ENCODE assay signal across 7 mouse cellular contexts in genomic region chr14:52303517-52303916, GRCm38 (mm10). TPM values are rescaled to one million over a fixed set of nuclear protein-coding genes. Genes with fewer than 3 reads are reported as not detected.
DNase-seq lines count a peak whose midpoint lies in the region; ATAC-seq and TF ChIP-seq lines count a peak whose summit lies in the region.
"Not testable (repeated sequence)": the region's sequence is repeated elsewhere in the genome, so short reads cannot be mapped to it uniquely, and the experiment has no call there.

No protein-coding gene starts in this region.

- 90% methylated on average over 3 of the region's 3 CpGs for WGBS in embryonic facial prominence, embryonic 10.5 days
- 88% methylated on average over 3 of the region's 3 CpGs for WGBS in forebrain, postnatal 0 days
- 89% methylated on average over 3 of the region's 3 CpGs for WGBS in hindbrain, embryonic 15.5 days
- 86% methylated on average over 3 of the region's 3 CpGs for WGBS in liver, embryonic 13.5 days (ENCODE audit: insufficient replicate concordance)
- 86% methylated on average over 3 of the region's 3 CpGs for WGBS in midbrain, embryonic 12.5 days
- 92% methylated on average over 3 of the region's 3 CpGs for WGBS in neural tube, embryonic 12.5 days

- not testable (repeated sequence) for H3K27me3 ChIP-seq in embryonic facial prominence, embryonic 10.5 days (replicated peaks; ENCODE audit: low read depth, poor library complexity, severe bottlenecking); forebrain, postnatal 0 days (ENCODE audit: insufficient read depth, low read length); hindbrain, embryonic 15.5 days; liver, embryonic 13.5 days; midbrain, embryonic 12.5 days; neural tube, embryonic 12.5 days (replicated peaks)

- not testable (repeated sequence) for H3K9me3 ChIP-seq in embryonic facial prominence, embryonic 10.5 days; forebrain, postnatal 0 days (ENCODE audit: low read length); hindbrain, embryonic 15.5 days; liver, embryonic 13.5 days (replicated peaks); midbrain, embryonic 12.5 days; neural tube, embryonic 12.5 days

- not testable (repeated sequence) for H3K27ac ChIP-seq in embryonic facial prominence, embryonic 10.5 days (replicated peaks); forebrain, postnatal 0 days (ENCODE audit: low read depth, low read length); hindbrain, embryonic 15.5 days (replicated peaks); layer of hippocampus, adult 2 months; liver, embryonic 13.5 days; midbrain, embryonic 12.5 days (replicated peaks); neural tube, embryonic 12.5 days

- H3K9ac ChIP-seq in forebrain, postnatal 0 days; hindbrain, embryonic 15.5 days; liver, embryonic 13.5 days; midbrain, embryonic 12.5 days (replicated peaks); neural tube, embryonic 12.5 days: not testable (repeated sequence)

- H3K4me2 ChIP-seq in forebrain, postnatal 0 days (ENCODE audit: low read depth) = peak overlapping the region; percentile 71; the same call in 1 of the 2 replicates
- peak overlapping the region; percentile 69 for H3K4me2 ChIP-seq in hindbrain, embryonic 15.5 days
- peak overlapping the region; percentile 88 for H3K4me2 ChIP-seq in liver, embryonic 13.5 days
- peak overlapping the region; percentile 67; the same call in 1 of the 2 replicates for H3K4me2 ChIP-seq in midbrain, embryonic 12.5 days (replicated peaks)
- peak overlapping the region; percentile 59 for H3K4me2 ChIP-seq in neural tube, embryonic 12.5 days (replicated peaks)

- TF ChIP-seq CTCF in forebrain, postnatal 0 days (IDR thresholded peaks at IDR 0.05; ENCODE audit: low read depth) = not testable (repeated sequence)
- peak; percentile 41 for TF ChIP-seq CTCF in layer of hippocampus, adult 2 months (conservative IDR thresholded peaks at IDR 0.05)

- H3K4me3 ChIP-seq in embryonic facial prominence, embryonic 10.5 days = 0 out of 2 replicates have a peak overlapping the region, but pooled peaks have one; percentile 77
- not testable (repeated sequence) for H3K4me3 ChIP-seq in forebrain, postnatal 0 days (ENCODE audit: low read depth, low read length); midbrain, embryonic 12.5 days; neural tube, embryonic 12.5 days
- peak overlapping the region; percentile 79; the same call in 1 of the 2 replicates for H3K4me3 ChIP-seq in hindbrain, embryonic 15.5 days
- H3K4me3 ChIP-seq in layer of hippocampus, adult 2 months = peak overlapping the region; percentile 64; the same call in 1 of the 2 replicates
- peak overlapping the region; percentile 80; the same call in 1 of the 2 replicates for H3K4me3 ChIP-seq in liver, embryonic 13.5 days (replicated peaks)

- not testable (repeated sequence) for DNase-seq in embryonic facial prominence, embryonic 10.5 days (ENCODE audit: low spot score); forebrain, postnatal 0 days; layer of hippocampus, adult 2 months (ENCODE audit: low spot score in 2 of 2); liver, embryonic 13.5 days

- ATAC-seq in forebrain, postnatal 0 days; hindbrain, embryonic 15.5 days (ENCODE audit: low FRiP score, low read depth); liver, embryonic 13.5 days (ENCODE audit: low read depth); midbrain, embryonic 12.5 days (ENCODE audit: low FRiP score, low read depth); neural tube, embryonic 12.5 days (ENCODE audit: low FRiP score, low read depth): not testable (repeated sequence)

- H3K36me3 ChIP-seq in embryonic facial prominence, embryonic 10.5 days (replicated peaks) = peaks cover 24% of the 10 kb centered on the region
- peaks cover 18% of the 10 kb centered on the region for H3K36me3 ChIP-seq in forebrain, postnatal 0 days (ENCODE audit: insufficient read depth)
- peaks cover 18% of the 10 kb centered on the region for H3K36me3 ChIP-seq in hindbrain, embryonic 15.5 days
- peaks cover 19% of the 10 kb centered on the region for H3K36me3 ChIP-seq in liver, embryonic 13.5 days
- H3K36me3 ChIP-seq in midbrain, embryonic 12.5 days = peaks cover 18% of the 10 kb centered on the region
- peaks cover 17% of the 10 kb centered on the region for H3K36me3 ChIP-seq in neural tube, embryonic 12.5 days

- not testable (repeated sequence) for H3K4me1 ChIP-seq in embryonic facial prominence, embryonic 10.5 days; forebrain, postnatal 0 days (ENCODE audit: insufficient read depth); midbrain, embryonic 12.5 days; neural tube, embryonic 12.5 days
- peaks cover 13% of the 10 kb centered on the region for H3K4me1 ChIP-seq in hindbrain, embryonic 15.5 days (replicated peaks)
- H3K4me1 ChIP-seq in liver, embryonic 13.5 days (replicated peaks) = peaks cover 43% of the 10 kb centered on the region

RNA-seq across cellular contexts. Expression of gene Mettl3, which starts 1.4 kb away (rescaled TPM):
- 55.4 and 64.0 TPM in 2 replicates for polyA plus RNA-seq in embryonic facial prominence, embryonic 10.5 days (2016; fragmentation: Nextera tagmentation; extraction: Ambion mirVana)
- 22.7 and 25.6 TPM in 2 replicates for total RNA-seq in forebrain, postnatal 0 days (2014; rRNA removed)
- 16.9 and 24.0 TPM in 2 replicates for polyA plus RNA-seq in forebrain, postnatal 0 days (2015; fragmentation: Nextera tagmentation; extraction: Ambion mirVana)
- 46.0 and 49.5 TPM in 2 replicates for polyA plus RNA-seq in hindbrain, embryonic 15.5 days (2015; fragmentation: Nextera tagmentation; extraction: Ambion mirVana)
- 10 to 100 TPM; 43.7 to 47.9 TPM for total RNA-seq in layer of hippocampus, adult 2 months (2021)
- 20.6 and 21.9 TPM in 2 replicates for polyA plus RNA-seq in liver, embryonic 13.5 days (2015; fragmentation: Nextera tagmentation; extraction: Ambion mirVana)
- polyA plus RNA-seq in midbrain, embryonic 12.5 days (2016; fragmentation: Nextera tagmentation; extraction: Ambion mirVana) = 58.8 and 62.1 TPM in 2 replicates
- polyA plus RNA-seq in neural tube, embryonic 12.5 days (2016; fragmentation: Nextera tagmentation; extraction: Ambion mirVana) = 58.7 and 58.8 TPM in 2 replicates

RNA-seq across cellular contexts. Expression of gene Rab2b, which starts 24.2 kb away (rescaled TPM):
- polyA plus RNA-seq in embryonic facial prominence, embryonic 10.5 days (2016; fragmentation: Nextera tagmentation; extraction: Ambion mirVana) = 22.7 and 25.8 TPM in 2 replicates
- total RNA-seq in forebrain, postnatal 0 days (2014; rRNA removed) = 43.3 and 55.0 TPM in 2 replicates
- polyA plus RNA-seq in forebrain, postnatal 0 days (2015; fragmentation: Nextera tagmentation; extraction: Ambion mirVana) = 36.5 and 46.2 TPM in 2 replicates
- 54.5 and 59.0 TPM in 2 replicates for polyA plus RNA-seq in hindbrain, embryonic 15.5 days (2015; fragmentation: Nextera tagmentation; extraction: Ambion mirVana)
- 10 to 100 TPM; 35.4 to 36.2 TPM for total RNA-seq in layer of hippocampus, adult 2 months (2021)
- 2.6 and 3.0 TPM in 2 replicates for polyA plus RNA-seq in liver, embryonic 13.5 days (2015; fragmentation: Nextera tagmentation; extraction: Ambion mirVana)
- polyA plus RNA-seq in midbrain, embryonic 12.5 days (2016; fragmentation: Nextera tagmentation; extraction: Ambion mirVana) = 38.5 and 45.8 TPM in 2 replicates
- polyA plus RNA-seq in neural tube, embryonic 12.5 days (2016; fragmentation: Nextera tagmentation; extraction: Ambion mirVana) = 43.7 and 52.9 TPM in 2 replicates

RNA-seq across cellular contexts. Expression of gene Tox4, which starts 24.6 kb away (rescaled TPM):
- polyA plus RNA-seq in embryonic facial prominence, embryonic 10.5 days (2016; fragmentation: Nextera tagmentation; extraction: Ambion mirVana) = 53.5 and 60.7 TPM in 2 replicates
- 54.2 and 56.6 TPM in 2 replicates for total RNA-seq in forebrain, postnatal 0 days (2014; rRNA removed)
- polyA plus RNA-seq in forebrain, postnatal 0 days (2015; fragmentation: Nextera tagmentation; extraction: Ambion mirVana) = 46.0 and 48.7 TPM in 2 replicates
- polyA plus RNA-seq in hindbrain, embryonic 15.5 days (2015; fragmentation: Nextera tagmentation; extraction: Ambion mirVana) = 52.2 and 54.0 TPM in 2 replicates
- 10 to 100 TPM; 63.9 to 66.0 TPM for total RNA-seq in layer of hippocampus, adult 2 months (2021)
- 19.8 and 20.5 TPM in 2 replicates for polyA plus RNA-seq in liver, embryonic 13.5 days (2015; fragmentation: Nextera tagmentation; extraction: Ambion mirVana)
- 53.0 and 54.2 TPM in 2 replicates for polyA plus RNA-seq in midbrain, embryonic 12.5 days (2016; fragmentation: Nextera tagmentation; extraction: Ambion mirVana)
- 51.8 and 56.6 TPM in 2 replicates for polyA plus RNA-seq in neural tube, embryonic 12.5 days (2016; fragmentation: Nextera tagmentation; extraction: Ambion mirVana)

RNA-seq across cellular contexts. Expression of gene Sall2, which starts 25.0 kb away (rescaled TPM):
- polyA plus RNA-seq in embryonic facial prominence, embryonic 10.5 days (2016; fragmentation: Nextera tagmentation; extraction: Ambion mirVana) = 50.3 and 51.9 TPM in 2 replicates
- total RNA-seq in forebrain, postnatal 0 days (2014; rRNA removed) = 51.2 and 71.7 TPM in 2 replicates
- polyA plus RNA-seq in forebrain, postnatal 0 days (2015; fragmentation: Nextera tagmentation; extraction: Ambion mirVana) = 23.0 and 29.2 TPM in 2 replicates
- 41.6 and 45.9 TPM in 2 replicates for polyA plus RNA-seq in hindbrain, embryonic 15.5 days (2015; fragmentation: Nextera tagmentation; extraction: Ambion mirVana)
- 10 to 100 TPM; 44.5 to 45.3 TPM for total RNA-seq in layer of hippocampus, adult 2 months (2021)
- polyA plus RNA-seq in liver, embryonic 13.5 days (2015; fragmentation: Nextera tagmentation; extraction: Ambion mirVana) = 1.2 and 1.5 TPM in 2 replicates
- 70.3 and 77.6 TPM in 2 replicates for polyA plus RNA-seq in midbrain, embryonic 12.5 days (2016; fragmentation: Nextera tagmentation; extraction: Ambion mirVana)
- 55.8 and 57.3 TPM in 2 replicates for polyA plus RNA-seq in neural tube, embryonic 12.5 days (2016; fragmentation: Nextera tagmentation; extraction: Ambion mirVana)

RNA-seq across cellular contexts. Expression of gene Chd8, which starts 45.9 kb away (rescaled TPM):
- 51.2 and 51.7 TPM in 2 replicates for polyA plus RNA-seq in embryonic facial prominence, embryonic 10.5 days (2016; fragmentation: Nextera tagmentation; extraction: Ambion mirVana)
- 88.3 and 93.8 TPM in 2 replicates for total RNA-seq in forebrain, postnatal 0 days (2014; rRNA removed)
- 19.2 and 26.7 TPM in 2 replicates for polyA plus RNA-seq in forebrain, postnatal 0 days (2015; fragmentation: Nextera tagmentation; extraction: Ambion mirVana)
- 36.4 and 38.7 TPM in 2 replicates for polyA plus RNA-seq in hindbrain, embryonic 15.5 days (2015; fragmentation: Nextera tagmentation; extraction: Ambion mirVana)
- total RNA-seq in layer of hippocampus, adult 2 months (2021) = 100 to 1,000 TPM; 126 to 138 TPM
- 12.1 TPM in 2 replicates for polyA plus RNA-seq in liver, embryonic 13.5 days (2015; fragmentation: Nextera tagmentation; extraction: Ambion mirVana)
- polyA plus RNA-seq in midbrain, embryonic 12.5 days (2016; fragmentation: Nextera tagmentation; extraction: Ambion mirVana) = 62.1 and 62.5 TPM in 2 replicates
- 46.0 and 48.6 TPM in 2 replicates for polyA plus RNA-seq in neural tube, embryonic 12.5 days (2016; fragmentation: Nextera tagmentation; extraction: Ambion mirVana)
